Mouse (Mus musculus) embryonic facial prominence, embryonic 12.5 days (tissue): ENCODE data around the gene Nkpd1. TPM values are rescaled to one million over a fixed set of nuclear protein-coding genes. Genes with fewer than 3 reads are reported as not detected.

ENCODE experiments used
- ATAC-seq: fragments of 200-750 bp; cut with Nextera tagmentation; 2 replicates; pipeline ENCODE4 v1.8.0; 2017; ENCODE audit not compliant: insufficient number of reproducible peaks, insufficient read depth, low FRiP score, low TSS enrichment
- H3K27ac ChIP-seq: fragments of 300-500 bp; sonication (generic); 2 replicates; pipeline ENCODE4 v1.5.1; 2016; ENCODE audit warnings: mild to moderate bottlenecking
- H3K27me3 ChIP-seq: fragments of 300-500 bp; sonication (generic); 2 replicates; pipeline ENCODE4 v1.6.1; 2016; ENCODE audit warnings: mild to moderate bottlenecking, moderate library complexity
- H3K36me3 ChIP-seq: fragments of 300-500 bp; sonication (generic); 2 replicates; pipeline ENCODE4 v1.6.1; 2016; ENCODE audit warnings: mild to moderate bottlenecking
- H3K4me1 ChIP-seq: fragments of 300-500 bp; sonication (generic); 2 replicates; pipeline ENCODE4 v1.6.1; 2016
- H3K4me2 ChIP-seq: fragments of 300-500 bp; sonication (generic); replicated peaks from 2 replicates; pipeline ENCODE4 v1.6.1; 2016; ENCODE audit warnings: mild to moderate bottlenecking, moderate library complexity
- H3K4me3 ChIP-seq: fragments of 300-500 bp; sonication (generic); 2 replicates; pipeline ENCODE4 v1.5.1; 2016; ENCODE audit warnings: mild to moderate bottlenecking
- H3K9ac ChIP-seq: fragments of 300-500 bp; sonication (generic); 2 replicates; pipeline ENCODE4 v1.6.1; 2016; ENCODE audit warnings: mild to moderate bottlenecking, moderate library complexity
- H3K9me3 ChIP-seq: fragments of 300-500 bp; sonication (generic); 2 replicates; pipeline ENCODE4 v1.6.1; 2016; ENCODE audit warnings: mild to moderate bottlenecking, moderate library complexity
- WGBS: fragments of 180-500 bp; shearing (Covaris S2); methylation state at CpG from one replicate; pipeline ENCODE4 v1.1.7; 2016; 5-methylcytosine and 5-hydroxymethylcytosine counted together
- polyA plus RNA-seq: library from polyadenylated mRNA; unstranded; fragments of >200 nt; fragmentation: Nextera tagmentation; extraction: Ambion mirVana; gene quantifications from 2 replicates; pipeline ENCODE4 v1.2.1, GENCODE M21; 2016

The Nkpd1 gene
- 0.06 TPM in 1 of 2 replicates, not detected in the other for polyA plus RNA-seq

DNA sequence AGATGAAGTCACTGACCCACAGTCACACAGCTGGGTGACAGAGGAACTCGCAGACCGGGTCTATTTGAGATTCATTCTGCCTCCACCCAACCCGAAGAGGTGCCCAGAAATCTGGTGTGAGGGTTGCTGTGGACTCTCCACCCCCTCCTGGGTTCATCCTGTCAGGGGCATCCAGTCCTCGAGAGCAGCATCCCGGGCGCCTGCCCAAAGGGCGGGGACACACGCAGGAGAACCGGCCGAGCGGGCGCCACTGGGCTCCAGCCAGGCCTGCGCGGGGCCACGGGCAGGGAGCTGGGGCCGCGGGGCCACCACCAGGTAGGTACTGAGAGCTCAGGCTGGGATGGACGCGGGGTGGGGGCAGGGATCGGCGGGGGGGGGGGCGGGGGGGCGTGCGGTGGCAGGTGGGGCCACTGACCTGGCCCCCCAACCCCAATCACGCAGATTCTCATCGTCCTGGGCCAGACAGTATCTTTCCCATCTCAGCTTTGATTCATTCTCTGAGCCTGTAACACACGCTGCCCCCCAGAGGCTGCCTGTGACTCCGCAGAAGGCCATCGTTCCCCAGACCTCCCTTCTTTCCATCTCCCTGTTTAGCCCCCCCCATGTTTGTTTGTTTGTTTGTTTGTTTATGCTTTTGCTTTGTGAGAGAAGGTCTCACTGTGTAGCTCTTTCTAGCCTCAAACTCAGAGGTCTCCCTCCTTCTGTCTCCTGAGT, at the start of gene Nkpd1:
Gene Nkpd1, plus strand, starts transcription at position 187 of the 714 bp plus-strand sequence.
- H3K4me3 ChIP-seq = 0 out of 2 replicates have a peak within 1 kb of the TSS, but pooled peaks have one; percentile 14
- H3K27me3 ChIP-seq = peaks cover 65% of the 10 kb centered on the region
- H3K36me3 ChIP-seq = no peaks in the 10 kb centered on the region
- H3K4me2 ChIP-seq = peak within 1 kb of the TSS; percentile 45
- H3K4me1 ChIP-seq = peaks cover 13% of the 10 kb centered on the region
- H3K27ac ChIP-seq = no peak within 1 kb of the TSS
- 7% methylated on average over 25 of the region's 29 CpGs for WGBS
- ATAC-seq = no peak
- peak within 1 kb of the TSS; percentile 32; the same call in 1 of the 2 replicates for H3K9ac ChIP-seq
- 0 out of 2 replicates have a peak, but pooled peaks cover 2% of the 10 kb centered on the region for H3K9me3 ChIP-seq

DNA sequence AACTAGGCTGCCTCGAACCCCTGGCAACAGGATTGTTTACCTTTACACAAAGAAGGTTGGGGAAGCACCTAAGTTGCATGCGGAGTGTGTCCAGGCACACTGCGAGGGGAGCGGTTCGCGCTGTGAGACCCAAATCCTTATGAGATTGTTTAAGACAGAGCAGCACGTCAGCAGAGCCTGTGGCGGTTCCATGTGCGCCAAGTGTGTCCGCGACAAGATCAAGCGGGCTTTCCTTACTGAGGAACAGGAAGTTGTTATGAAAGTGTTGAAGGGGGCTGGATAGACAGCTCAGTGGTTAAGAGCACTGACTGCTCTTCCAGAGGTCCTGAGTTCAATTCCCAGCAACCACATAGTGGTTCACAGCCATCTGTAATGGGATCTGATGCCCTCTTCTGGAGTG, 49.4 kb upstream of the Nkpd1 start:
- H3K4me3 ChIP-seq = no peak overlapping the region
- ATAC-seq = no peak

DNA sequence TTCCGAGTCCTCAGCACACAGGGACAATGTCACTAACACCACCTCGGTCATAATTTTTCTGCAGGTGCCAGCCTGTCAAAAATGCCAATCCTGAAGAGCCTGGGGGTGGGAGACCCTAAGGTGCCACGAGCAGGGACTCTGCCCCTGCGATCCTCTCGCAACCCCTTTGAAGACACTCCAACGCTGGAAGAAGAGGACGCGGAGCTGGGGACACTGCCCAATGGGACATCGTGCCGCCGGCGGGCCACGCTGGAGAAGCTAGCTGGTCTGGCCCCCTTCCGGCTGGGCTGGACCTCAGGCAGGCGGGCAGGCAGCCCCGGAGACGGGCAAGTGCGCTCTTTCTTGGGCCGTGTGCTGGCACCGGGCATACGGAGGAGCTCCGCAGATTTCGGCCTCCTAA, 48.2 kb upstream of the Nkpd1 start:
- WGBS = 23% methylated on average over 23 of the region's 23 CpGs
- H3K4me3 ChIP-seq = 0 out of 2 replicates have a peak overlapping the region, but pooled peaks have one; percentile 6
- no peaks in the 10 kb centered on the region for H3K9me3 ChIP-seq
- H3K27ac ChIP-seq = no peak overlapping the region
- no peaks in the 10 kb centered on the region for H3K36me3 ChIP-seq
- H3K4me1 ChIP-seq = peaks cover 15% of the 10 kb centered on the region
- no peak overlapping the region for H3K9ac ChIP-seq
- peaks cover 72% of the 10 kb centered on the region for H3K27me3 ChIP-seq
- H3K4me2 ChIP-seq = no peak overlapping the region
- ATAC-seq = no peak

More for the DNA sequence above, 49.4 kb upstream of the Nkpd1 start:
- no peak overlapping the region for H3K4me2 ChIP-seq
- H3K9me3 ChIP-seq = no peaks in the 10 kb centered on the region
- peaks cover 64% of the 10 kb centered on the region for H3K27me3 ChIP-seq
- H3K27ac ChIP-seq = no peak overlapping the region
- peaks cover 20% of the 10 kb centered on the region for H3K4me1 ChIP-seq
- no peaks in the 10 kb centered on the region for H3K36me3 ChIP-seq
- H3K9ac ChIP-seq = no peak overlapping the region
- 68% methylated on average over 12 of the region's 12 CpGs for WGBS

- no peak overlapping the region for H3K4me2 ChIP-seq
- no peaks in the 10 kb centered on the region for H3K9me3 ChIP-seq
- H3K4me3 ChIP-seq = no peak overlapping the region
- H3K27me3 ChIP-seq = peaks cover 77% of the 10 kb centered on the region
- no peak overlapping the region for H3K9ac ChIP-seq
- H3K36me3 ChIP-seq = no peaks in the 10 kb centered on the region
- no peak for ATAC-seq
- H3K4me1 ChIP-seq = peaks cover 6% of the 10 kb centered on the region; the same call in 1 of the 2 replicates
- 9% methylated on average over 14 of the region's 14 CpGs for WGBS
- no peak overlapping the region for H3K27ac ChIP-seq
Measured at GRCm38 (mm10) chr7:19470308-19470707, 47.3 kb upstream of the Nkpd1 start.

- WGBS = 41% methylated on average over 4 of the region's 4 CpGs
- ATAC-seq = no peak
- Histone ChIP-seq H3K27ac (no peak overlapping the region), H3K9ac (peak overlapping the region; percentile 10; the same call in 1 of the 2 replicates), H3K4me1 (0 out of 2 replicates have a peak, but pooled peaks cover 5% of the 10 kb centered on the region), H3K36me3 (no peaks in the 10 kb centered on the region), H3K9me3 (no peaks in the 10 kb centered on the region), H3K27me3 (peaks cover 67% of the 10 kb centered on the region), H3K4me2 (no peak overlapping the region), H3K4me3 (no peak overlapping the region)
Measured at GRCm38 (mm10) chr7:19472403-19472802, 45.2 kb upstream of the Nkpd1 start.

DNA sequence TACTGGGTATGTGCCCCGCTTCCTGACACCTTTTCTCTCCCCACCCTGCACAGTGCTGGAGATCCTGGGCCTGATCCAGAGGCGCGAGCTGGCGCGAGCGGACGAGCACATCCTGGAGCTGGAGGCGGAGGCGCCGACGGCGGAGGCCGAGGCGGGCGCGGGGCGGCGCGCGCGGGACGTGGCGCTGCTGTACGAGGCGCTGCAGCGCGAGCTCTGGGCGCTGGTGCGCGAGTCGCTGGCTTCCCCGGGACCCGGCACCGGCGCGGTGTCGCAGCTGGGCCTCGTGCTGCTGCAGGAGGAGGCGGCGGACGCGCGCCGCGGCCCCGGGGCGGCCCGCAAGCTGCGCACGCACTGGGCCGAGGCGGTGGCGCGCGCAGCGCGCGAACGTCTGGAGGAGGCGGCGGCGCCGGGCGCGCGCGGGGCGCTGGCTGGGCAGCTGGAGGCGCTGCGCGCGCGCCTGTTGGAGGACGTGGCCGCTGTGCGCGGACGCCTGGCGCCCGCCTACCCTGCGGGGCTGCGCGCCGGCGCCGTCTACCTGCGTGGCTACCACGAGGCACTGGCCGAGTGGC, 43.7 kb upstream of the Nkpd1 start:
- Histone ChIP-seq H3K4me1 (0 out of 2 replicates have a peak, but pooled peaks cover 5% of the 10 kb centered on the region), H3K9ac (peak overlapping the region; percentile 64), H3K27ac (peak overlapping the region; percentile 73), H3K36me3 (no peaks in the 10 kb centered on the region), H3K9me3 (no peaks in the 10 kb centered on the region), H3K27me3 (peaks cover 63% of the 10 kb centered on the region), H3K4me2 (peak overlapping the region; percentile 76), H3K4me3 (peak overlapping the region; percentile 52)
- under 1% methylated on average over 87 of the region's 89 CpGs for WGBS
- peak; percentile 73 for ATAC-seq

GRCm38 (mm10) chr7:19477084-19477483, 40.6 kb upstream of the Nkpd1 start:
- H3K9ac ChIP-seq = no peak overlapping the region
- H3K9me3 ChIP-seq = no peaks in the 10 kb centered on the region
- WGBS = 75% methylated on average over 2 of the region's 2 CpGs
- no peak for ATAC-seq
- no peak overlapping the region for H3K27ac ChIP-seq
- H3K4me2 ChIP-seq = no peak overlapping the region
- H3K4me1 ChIP-seq = 0 out of 2 replicates have a peak, but pooled peaks cover 5% of the 10 kb centered on the region
- peaks cover 38% of the 10 kb centered on the region for H3K27me3 ChIP-seq
- no peaks in the 10 kb centered on the region for H3K36me3 ChIP-seq
- H3K4me3 ChIP-seq = no peak overlapping the region

DNA sequence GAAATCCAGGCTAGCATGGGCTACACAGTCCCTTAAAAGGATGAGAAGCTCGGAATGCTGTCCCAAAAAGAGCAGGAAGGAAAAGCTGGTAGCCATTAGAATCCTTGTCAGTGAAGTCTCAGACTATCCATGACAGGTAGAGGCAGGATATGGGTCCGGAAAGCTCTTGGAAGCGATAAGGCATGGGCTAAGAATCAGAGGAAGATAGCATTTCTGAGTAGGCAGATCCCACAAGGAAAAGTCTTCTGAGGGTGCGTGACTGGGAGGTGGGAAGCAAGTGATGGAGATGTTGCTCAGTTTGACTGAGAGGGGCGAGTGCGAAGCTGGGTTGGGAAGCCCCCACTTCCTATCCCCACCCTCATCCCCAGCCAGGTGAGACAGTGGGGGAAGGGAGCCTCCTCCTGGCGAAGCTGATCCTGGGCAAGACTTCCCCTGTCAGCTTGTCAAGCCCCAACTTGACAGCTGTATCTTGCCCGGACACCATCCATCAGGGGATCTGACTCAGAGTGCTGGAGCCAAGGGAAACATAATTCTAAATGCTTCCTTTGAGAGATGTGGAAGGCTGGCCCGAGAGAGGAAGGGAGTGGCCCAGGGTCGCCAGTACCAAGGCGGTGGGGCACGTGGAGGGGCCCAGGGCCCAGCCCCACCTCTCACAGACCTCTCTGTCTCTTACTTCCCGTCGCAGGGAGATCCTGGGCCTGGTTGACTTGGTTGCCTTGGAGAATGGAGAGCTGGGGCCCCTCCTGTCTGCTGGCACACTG, 39.8 kb upstream of the Nkpd1 start:
- no peaks in the 10 kb centered on the region for H3K36me3 ChIP-seq
- H3K4me2 ChIP-seq = no peak overlapping the region
- H3K27me3 ChIP-seq = peaks cover 31% of the 10 kb centered on the region
- H3K9me3 ChIP-seq = no peaks in the 10 kb centered on the region
- ATAC-seq = no peak
- H3K4me1 ChIP-seq = 0 out of 2 replicates have a peak, but pooled peaks cover 5% of the 10 kb centered on the region
- no peak overlapping the region for H3K4me3 ChIP-seq
- 21% methylated on average over 14 of the region's 14 CpGs for WGBS
- no peak overlapping the region for H3K9ac ChIP-seq
- no peak overlapping the region for H3K27ac ChIP-seq

DNA sequence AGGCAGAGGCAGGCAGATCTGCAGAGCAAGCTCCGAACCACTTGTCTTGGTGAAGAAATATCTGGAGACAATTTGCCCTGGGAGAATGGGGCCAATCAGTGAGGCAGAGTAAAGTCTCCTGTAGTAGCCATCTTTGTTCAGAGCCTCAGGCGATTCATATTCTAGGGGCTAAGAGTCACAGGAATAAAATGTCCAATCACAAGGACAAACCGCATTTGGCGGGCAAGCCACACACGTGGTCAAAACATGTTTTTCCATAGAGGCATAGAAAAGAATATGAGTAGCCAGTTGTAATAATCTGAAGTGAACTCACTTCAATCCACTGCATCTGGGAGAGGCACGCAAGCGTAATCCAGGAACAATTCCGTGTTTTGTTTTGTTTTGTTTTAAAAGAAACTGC, 34.4 kb upstream of the Nkpd1 start:
- no peaks in the 10 kb centered on the region for H3K9me3 ChIP-seq
- no peak overlapping the region for H3K9ac ChIP-seq
- H3K27ac ChIP-seq = no peak overlapping the region
- peaks cover 27% of the 10 kb centered on the region for H3K27me3 ChIP-seq
- no peaks in the 10 kb centered on the region for H3K36me3 ChIP-seq
- H3K4me3 ChIP-seq = no peak overlapping the region
- no peak overlapping the region for H3K4me2 ChIP-seq
- ATAC-seq = no peak
- no peaks in the 10 kb centered on the region for H3K4me1 ChIP-seq
- 77% methylated on average over 8 of the region's 8 CpGs for WGBS

DNA sequence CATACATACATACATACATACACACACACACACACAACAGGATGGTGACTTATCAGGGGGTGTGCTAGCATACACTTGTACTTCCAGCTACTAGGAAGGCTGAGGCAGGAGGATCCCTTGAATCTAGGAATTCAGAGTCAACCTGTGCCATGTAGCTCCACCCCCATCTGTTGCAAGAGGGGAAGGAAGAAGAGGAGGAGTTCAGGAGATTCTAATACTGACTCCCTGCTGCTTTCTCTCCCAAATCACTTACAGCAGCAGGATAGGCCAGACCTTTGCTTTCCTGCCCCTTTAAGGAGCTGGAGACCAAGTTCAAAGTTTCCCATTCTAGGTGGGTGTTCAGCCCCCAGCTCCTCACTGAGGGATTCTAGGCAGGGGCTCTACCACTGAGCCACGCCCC, 32.1 kb upstream of the Nkpd1 start:
- peaks cover 4% of the 10 kb centered on the region; the same call in 1 of the 2 replicates for H3K4me1 ChIP-seq
- no peak overlapping the region for H3K4me3 ChIP-seq
- WGBS = 76% methylated on average over 1 of the region's 1 CpGs
- H3K9ac ChIP-seq = no peak overlapping the region
- H3K4me2 ChIP-seq = no peak overlapping the region
- no peaks in the 10 kb centered on the region for H3K9me3 ChIP-seq
- H3K27me3 ChIP-seq = peaks cover 44% of the 10 kb centered on the region
- ATAC-seq = no peak
- no peak overlapping the region for H3K27ac ChIP-seq
- H3K36me3 ChIP-seq = no peaks in the 10 kb centered on the region

- Histone ChIP-seq H3K4me1 (peaks cover 5% of the 10 kb centered on the region; the same call in 1 of the 2 replicates), H3K27me3 (peaks cover 54% of the 10 kb centered on the region), H3K27ac (no peak overlapping the region), H3K4me3 (no peak overlapping the region), H3K9ac (no peak overlapping the region), H3K4me2 (no peak overlapping the region), H3K9me3 (no peaks in the 10 kb centered on the region), H3K36me3 (no peaks in the 10 kb centered on the region)
- WGBS = 88% methylated on average over 7 of the region's 7 CpGs
- no peak for ATAC-seq
Measured at GRCm38 (mm10) chr7:19486549-19486948, 31.1 kb upstream of the Nkpd1 start.
